Mouse (Mus musculus) left cerebral cortex, postnatal 25 days (tissue): ENCODE data around the gene Creg2. TPM values are rescaled to one million over a fixed set of nuclear protein-coding genes. Genes with fewer than 3 reads are reported as not detected.
"Not testable (repeated sequence)": the region's sequence is repeated elsewhere in the genome, so short reads cannot be mapped to it uniquely, and the experiment has no call there.

Source experiments
- DNase-seq, 2 experiments: peaks; one replicate each; pipeline ENCODE4 v3.0.0; 2022; ENCODE audit warnings: low spot score in 2 of 2, mixed read lengths in 1 of 2
- intact Hi-C: fragments of 180-260 bp; cut with DNase I; formaldehyde crosslinking; loops from one replicate; pipeline ENCODE4 v1.15.1; 2025
- total RNA-seq, 2 experiments: library from RNA; stranded (reverse); gene quantifications; 2 replicates each; pipeline ENCODE4 v1.2.3; 2021

The Creg2 gene
- total RNA-seq, 2 experiments from 2014 or later, result 75.2 to 82.4 TPM

DNA sequence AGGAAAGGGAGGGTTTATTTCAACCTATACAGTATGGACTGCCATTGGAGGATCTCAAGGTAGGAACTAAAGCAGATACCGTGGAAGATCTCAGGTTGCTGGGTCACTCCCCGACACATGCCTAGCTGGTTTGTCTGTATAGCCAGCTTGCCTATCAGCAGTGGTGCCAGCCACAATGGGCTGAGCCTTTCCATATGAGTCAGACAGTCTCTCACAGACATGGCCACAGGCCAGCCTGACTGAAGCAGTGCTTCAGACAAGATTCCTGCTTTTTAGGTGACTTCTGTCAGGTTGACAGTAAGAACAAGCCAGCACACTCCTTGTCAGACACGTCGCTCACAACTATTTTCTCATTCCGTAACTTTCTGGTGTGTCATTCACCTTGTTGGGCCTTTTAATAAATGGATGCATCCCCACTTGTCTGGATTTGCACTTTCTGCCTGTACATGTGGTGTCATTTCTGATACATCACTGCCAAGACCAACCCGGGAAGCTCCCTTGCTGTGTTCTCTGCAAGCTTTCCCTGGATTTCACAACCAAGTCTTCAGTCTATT is 5.8 kb upstream of the Creg2 start:
- intact Hi-C loops, result no loop called here
- DNase-seq, result peak in 1 of 2 experiments; percentile 32

DNA sequence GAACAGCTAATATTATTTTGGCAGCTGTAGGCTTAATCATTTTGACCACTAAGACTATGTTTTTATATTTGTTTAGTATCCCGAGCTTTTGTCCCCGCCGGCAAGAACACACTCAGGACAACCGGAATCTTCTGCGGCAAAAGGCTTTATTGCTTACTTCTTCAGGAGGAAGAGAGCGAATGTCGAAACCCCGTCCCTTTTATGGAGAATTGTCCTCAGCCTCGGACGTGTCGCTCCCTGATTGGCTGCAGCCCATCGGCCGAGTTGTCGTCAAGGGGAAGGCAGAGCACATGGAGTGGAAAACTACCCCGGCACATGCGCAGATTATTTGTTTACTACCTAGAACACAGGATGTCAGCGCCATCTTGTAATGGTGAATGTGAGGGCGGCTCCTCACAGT is 3.6 kb upstream of the Creg2 start:
- intact Hi-C loops, result loop anchor here (5.0 kb wide), 1 partner anchor 98 kb away; no protein-coding TSS in a partner anchor
- DNase-seq, result not testable (repeated sequence)

DNA sequence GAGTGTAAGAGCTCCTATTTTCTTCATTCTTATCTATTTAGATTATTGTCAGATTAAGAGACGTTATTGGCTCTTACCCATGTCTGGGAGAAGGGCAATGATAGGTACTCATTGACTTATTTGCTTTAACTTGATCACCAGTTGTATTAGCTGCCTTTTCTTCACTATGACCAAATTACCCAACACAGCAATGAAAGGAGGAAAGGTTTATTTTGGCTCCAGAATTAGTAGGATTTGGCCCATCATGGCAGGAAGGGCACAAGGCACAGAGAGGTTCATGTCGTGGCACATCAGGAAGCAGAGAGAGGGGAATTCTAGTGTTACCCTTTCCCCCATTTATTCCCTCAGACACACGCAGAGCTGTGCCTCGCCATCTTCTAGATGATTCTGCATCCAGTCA is 1.8 kb upstream of the Creg2 start:
- intact Hi-C loops, result loop anchor here (5.0 kb wide), 1 partner anchor 96 kb away; no protein-coding TSS in a partner anchor
- no peak for DNase-seq

DNA sequence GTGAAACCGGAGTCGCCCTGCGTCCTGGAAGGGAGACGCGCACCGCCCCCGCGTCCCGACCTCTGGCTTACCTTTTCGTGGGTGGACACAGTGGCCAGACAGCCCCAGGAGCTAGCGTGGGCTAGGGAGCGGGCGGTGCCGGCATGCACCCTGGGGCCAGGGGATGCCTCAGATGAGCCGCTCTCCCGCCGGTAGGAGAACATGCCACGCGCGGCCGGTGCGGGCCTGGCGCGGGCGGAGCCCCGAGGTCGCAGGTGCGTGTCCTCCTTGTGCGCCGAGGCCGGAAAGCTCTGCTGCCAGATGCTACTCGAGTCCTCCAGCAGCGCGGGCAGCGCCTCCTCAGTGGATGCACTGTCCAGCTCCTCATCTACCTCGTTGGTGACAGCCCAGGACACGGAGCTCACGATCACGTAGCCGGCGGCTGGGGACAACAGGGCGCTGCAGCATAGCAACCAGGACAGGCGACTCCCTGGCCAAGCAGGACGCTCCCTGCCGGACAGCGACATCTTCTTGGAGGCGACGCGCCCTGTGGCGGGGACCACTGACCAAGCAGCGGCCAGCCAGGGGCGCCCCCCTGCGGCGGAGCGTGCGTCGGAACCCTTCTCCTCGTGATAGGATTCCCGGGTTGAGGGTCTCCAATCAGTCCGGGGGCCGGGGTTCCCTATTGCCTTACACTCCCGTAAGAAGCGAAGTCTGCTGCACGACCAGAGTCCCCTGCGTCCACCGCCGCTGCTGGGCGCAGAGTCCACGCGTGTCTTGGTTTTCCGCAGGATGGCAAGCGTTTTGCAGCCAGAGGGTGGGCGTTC is 636 bp downstream of the Creg2 start:
- intact Hi-C loops, result loop anchor here (1.0 to 5.0 kb wide), 3 partner anchors 35 to 93 kb away; partner anchors contain the start of gene Rnf149
- DNase-seq, result peak; percentile 81 to 84

DNA sequence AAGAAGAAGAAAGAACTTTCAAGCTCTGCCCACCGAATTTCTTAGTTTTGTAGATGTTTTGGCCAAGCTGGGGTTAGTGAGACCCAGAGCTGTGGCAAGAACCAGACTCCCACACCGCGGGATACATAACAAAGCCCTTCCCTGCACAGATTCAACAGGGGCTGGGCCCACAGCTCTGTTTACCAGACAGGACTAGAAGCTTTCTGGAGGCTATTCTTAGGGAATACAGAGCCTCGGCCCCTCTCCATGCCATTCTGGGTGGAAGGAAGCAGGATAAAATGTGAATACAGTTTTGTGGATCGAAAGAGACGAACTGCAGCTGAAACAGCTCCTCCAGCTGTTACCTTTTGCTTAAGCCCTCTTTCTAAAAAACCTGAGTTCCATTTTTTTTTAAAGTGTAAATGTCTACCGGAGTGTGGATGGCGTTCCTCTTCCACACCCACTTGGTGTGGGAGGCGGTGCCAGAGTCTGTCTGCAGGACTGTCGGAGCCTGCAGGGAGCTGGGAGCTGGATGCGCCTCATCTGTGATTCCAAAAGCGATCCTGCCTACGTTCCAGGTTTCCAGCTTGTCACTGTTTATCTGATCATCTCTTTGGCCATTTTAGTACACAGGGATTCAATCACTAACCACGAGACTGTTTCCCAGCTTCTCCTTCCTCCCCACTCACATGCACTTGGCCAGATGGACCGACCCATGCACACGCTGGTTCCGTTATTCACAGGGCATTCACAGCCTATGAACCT is 1.4 kb downstream of the Creg2 start:
- DNase-seq, result peak; percentile 74 to 92
- intact Hi-C loops, result loop anchor here (1.0 to 5.0 kb wide), 3 partner anchors 35 to 93 kb away; partner anchors contain the start of gene Rnf149

DNA sequence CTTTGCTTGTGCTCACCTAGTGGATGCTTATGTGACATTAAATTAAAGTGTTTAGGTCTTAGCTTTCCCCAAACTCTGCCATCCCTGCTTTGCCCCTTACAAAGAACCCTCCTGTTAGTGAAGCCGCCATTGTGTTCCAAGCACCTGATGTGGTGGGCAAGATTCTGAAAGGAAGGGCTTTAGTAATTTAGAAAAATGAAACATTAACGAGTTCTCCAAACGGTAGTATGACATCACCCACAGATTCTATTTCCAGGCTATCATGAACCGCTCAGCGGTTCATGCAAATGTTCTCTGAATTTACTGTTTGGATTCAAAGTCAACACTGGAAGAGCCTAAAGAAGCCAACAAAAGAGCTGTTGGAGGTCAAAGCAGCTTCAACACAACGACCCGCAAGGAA is 2.7 kb downstream of the Creg2 start:
- peak in 1 of 2 experiments; percentile 26 for DNase-seq
- intact Hi-C loops, result no loop called here

DNA sequence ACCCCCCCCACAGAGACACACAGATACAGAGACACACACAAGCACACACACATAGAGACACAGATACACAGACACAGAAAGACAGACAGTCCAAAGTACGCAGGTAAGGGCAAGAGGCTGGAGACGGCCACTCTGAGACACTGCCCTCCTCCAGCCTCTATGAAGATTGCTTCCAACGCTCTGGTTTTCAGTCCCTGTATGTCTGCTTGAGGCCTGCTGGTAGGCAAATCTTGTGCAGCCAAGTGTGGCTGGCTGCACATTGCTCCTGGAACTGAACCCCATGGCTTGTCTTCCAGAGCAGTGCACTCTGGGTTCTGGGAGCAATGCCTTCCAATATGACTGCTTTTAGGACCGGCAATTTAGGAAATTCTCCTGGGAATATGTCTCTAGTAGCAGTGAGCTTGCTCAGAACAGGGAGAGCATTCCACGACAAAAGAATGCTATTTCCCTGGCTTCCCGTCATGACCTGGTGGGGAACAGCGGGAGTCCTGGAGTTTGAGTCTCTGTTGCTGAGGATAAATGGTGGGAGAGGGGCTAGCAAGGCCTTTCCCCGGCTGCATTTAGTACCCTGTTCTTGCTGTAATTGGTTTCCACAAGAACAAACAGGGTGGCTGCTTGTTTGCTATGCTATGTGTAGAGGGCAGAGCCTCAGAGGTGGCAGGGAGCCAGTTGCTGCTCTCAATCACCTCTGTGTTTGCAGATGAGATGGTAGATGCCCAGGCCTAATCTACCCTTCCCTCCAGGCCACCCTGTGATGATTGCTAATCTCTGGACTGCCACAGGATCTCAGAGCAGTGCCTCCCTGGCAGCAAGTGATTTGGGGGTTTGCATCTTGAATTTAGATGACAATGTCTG is 5.1 kb downstream of the Creg2 start:
- no peak for DNase-seq
- intact Hi-C loops, result no loop called here

DNA sequence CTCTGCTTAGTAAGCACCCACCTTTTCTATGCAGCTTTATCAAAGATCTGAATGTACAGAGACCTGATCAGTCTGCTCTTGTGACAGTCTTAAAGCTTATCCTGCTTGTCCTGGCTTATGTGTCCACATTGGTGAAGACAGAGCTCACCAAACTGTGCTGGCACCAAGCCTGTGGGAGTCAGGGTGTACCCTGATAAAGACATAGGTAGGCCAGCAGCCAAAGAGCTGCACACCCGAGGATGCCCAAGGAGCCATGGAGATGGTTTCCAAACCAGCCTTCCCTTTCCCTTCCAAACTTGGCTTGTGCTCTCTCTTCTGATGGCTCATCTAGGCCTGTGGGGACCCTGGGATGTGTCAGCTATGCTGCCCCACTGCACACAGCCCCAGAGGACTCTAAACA is 6.9 kb downstream of the Creg2 start:
- intact Hi-C loops, result no loop called here
- DNase-seq, result no peak

DNA sequence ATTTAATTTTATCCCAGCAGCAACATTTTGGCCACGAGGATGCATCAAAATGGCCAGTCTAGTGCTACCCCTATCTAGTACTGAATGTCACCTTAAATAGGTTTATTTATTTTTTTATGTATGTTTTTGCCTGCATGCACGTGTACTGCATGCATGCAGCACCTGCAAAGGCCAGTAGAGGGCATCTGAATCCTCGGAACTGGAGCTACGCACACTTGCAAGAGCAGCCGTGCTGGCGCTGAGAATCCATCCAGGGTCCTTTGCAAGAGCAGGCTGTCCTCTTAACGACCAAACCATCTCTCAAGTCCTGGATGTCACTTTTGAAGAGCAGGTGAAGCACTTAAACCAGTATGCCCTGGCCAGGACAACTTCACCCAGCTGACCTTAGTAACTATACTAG is 9.6 kb downstream of the Creg2 start:
- DNase-seq, result no peak
- intact Hi-C loops, result no loop called here

DNA sequence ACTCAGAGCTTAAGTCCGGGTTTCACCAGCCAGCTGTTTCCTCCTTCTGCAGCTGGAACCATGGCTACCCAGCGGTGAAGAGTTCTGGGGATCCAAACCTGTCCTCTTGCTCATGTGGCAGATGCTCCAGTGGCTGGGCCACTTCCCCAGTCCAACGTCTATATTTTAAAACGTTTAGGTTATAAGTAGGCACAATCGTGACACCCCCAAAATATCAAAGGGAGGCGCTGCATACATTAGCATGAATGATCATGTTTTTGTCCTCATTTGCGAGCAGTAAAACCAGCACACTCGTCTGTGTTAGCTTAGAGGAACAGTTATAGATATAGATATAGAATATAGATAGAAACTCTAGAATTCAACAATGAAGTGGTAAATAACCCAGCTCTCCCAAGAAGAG is 14.1 kb downstream of the Creg2 start:
- peak in 1 of 2 experiments; percentile 82 for DNase-seq
- intact Hi-C loops, result no loop called here

DNA sequence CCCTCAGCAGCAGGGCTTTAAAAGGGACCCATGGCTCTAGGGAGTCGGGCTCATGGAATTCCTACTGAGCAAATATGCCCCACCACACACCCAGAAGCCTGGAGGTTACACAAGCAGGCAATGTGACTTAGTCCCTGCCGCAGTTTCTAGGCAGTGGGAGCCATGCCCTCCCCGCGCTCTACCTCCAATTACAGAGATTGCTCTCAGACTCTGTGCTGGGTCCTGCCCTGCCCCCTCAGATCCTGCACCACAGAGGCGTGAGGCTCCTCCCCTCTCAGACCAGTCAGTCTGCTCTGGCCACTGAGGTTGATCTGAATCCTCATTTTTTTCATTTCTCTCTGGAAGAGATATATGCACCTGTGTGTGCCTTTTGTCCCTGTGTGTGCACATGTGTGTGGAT is 14.6 kb downstream of the Creg2 start:
- intact Hi-C loops, result no loop called here
- peak in 1 of 2 experiments; percentile 32 for DNase-seq

DNA sequence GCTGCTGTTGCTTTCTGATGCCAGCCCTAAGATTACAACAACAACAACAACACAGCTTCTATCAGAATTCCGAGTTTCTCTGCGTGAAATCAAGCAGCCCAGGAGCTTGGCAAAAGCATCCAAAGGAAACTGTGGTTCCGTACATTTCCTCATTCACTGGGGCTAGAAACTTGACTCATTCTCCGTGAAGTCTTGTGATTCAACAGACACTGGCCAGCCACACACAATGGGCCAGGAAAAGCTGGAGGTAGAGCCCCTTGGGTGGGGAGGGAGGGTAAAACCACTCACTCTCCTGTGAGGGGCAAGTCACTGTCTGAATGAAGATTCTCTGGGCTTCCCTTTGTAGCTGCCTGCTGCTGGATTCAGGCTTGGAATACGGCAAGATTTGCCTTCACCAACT is 15.1 kb downstream of the Creg2 start:
- no peak for DNase-seq
- intact Hi-C loops, result no loop called here

DNA sequence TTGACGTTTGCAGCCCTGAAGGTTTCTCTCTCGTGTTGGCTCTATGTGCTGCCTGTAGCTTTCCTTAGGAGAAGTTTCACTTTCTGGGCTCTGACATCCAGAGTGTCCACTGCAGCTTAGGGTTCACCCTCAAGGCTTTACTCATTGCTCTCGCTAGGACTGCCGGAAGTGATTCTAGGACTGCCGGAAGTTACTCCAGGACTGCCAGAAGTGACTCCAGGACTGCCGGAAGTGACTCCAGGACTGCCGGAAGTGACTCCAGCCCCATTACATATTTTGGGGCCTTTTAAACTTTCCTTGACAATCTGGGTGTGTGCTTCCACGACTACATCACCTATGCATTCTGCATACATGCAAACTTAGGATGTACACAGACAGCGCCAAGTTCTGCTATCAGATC is 22.7 kb downstream of the Creg2 start:
- no peak for DNase-seq
- intact Hi-C loops, result no loop called here

DNA sequence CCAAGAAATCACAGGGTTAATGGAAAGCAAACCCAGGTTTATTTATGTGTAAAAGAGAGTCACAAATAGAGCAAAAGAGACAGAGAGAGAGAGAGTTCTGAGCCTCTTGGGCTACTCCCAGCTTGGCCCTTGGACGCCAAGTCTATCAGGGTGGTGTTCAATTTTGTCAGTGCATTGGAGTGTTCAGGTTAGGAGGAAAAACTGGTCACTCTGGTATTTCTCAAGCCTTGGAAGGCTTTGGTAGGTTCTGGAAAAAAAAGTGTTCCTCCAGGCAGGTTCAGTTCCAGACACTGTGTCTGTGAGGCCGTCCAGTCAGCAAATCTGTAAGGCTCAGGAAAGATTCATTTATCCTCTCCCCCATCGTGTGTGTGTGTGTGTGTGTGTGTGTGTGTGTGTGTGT is 25.8 kb downstream of the Creg2 start:
- intact Hi-C loops, result no loop called here
- no peak for DNase-seq

DNA sequence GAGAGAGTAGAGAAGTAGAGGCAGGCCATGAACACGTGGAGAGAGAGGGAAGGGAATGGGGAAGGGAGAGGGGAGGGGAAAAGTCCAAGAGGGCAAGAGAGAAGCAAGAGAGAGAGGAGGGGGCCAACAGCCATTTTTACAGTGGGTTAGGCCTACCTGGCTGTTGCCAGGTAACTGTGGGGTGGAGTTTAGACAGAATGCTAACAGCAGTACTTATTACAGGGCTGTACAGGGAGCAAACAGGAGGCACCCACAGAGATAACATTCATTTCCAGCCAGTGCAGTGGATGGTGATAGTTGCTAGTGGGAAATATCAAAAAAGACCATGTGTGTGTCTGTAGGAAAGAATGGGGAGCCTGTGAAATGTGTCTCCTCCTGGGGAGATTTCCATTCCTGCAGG is 27.5 kb downstream of the Creg2 start:
- no peak for DNase-seq
- intact Hi-C loops, result no loop called here

DNA sequence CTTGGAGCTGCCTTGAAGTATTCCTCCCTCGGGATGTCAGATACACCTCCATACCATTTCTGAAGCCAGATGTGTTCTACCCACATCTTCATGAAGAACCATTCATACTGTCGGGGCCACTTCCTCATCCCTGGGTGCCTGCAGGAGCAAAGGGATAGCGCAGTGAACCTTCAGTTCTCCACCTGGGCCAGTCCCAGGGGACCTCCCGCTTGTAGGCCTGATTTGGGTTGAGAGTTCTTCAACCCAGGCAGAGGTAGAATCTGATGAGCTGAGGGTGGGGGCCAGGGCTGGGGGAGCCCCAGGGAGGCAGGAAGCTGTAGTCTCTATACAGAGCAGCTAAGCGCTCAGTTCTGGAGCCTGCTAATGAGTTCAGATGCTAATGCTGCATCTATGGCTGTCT is 28.2 kb downstream of the Creg2 start:
- no peak for DNase-seq
- intact Hi-C loops, result no loop called here

DNA sequence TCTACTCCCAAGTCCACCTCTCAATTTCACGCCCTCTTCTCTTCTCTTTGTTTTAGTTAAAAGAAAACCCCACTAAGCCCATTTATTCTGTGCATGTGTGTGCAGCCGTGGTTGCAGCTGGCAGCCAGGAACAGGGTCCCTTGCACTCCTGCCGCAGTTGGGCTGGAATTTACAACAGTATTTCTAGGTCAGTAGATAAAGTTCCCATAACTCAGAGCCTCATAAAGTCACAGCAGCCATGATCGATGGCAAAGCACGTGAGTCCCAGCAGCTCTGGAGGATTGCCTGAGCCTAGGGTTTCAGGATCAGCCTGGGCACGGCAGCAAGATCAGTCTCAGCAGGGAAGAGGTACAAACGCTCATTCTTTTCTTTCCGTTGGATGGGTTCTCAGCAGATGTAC is 32.8 kb downstream of the Creg2 start:
- intact Hi-C loops, result no loop called here
- DNase-seq, result no peak

DNA sequence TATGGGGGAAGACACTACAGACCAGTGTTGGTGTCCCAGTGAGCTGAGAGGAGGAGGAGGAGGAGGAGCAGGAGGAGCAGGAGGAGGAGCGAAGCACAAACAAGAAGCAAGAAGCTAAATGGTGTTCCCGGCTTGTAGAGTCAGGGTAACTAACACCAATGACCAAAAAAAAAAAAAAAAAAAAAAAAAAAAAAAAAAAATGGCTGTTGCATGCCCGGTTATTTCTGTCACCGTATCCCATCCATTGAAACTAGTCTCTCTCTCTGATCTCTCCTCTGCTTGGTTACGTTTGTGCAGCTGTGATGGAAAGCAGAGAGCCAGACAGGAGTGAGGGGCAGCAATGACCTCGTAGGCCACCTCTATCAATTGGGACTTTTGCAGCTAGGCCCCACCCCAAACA is 35.7 kb downstream of the Creg2 start:
- intact Hi-C loops, result loop anchor here (1.0 kb wide), 1 partner anchor 35 kb away; no protein-coding TSS in a partner anchor
- no peak for DNase-seq

DNA sequence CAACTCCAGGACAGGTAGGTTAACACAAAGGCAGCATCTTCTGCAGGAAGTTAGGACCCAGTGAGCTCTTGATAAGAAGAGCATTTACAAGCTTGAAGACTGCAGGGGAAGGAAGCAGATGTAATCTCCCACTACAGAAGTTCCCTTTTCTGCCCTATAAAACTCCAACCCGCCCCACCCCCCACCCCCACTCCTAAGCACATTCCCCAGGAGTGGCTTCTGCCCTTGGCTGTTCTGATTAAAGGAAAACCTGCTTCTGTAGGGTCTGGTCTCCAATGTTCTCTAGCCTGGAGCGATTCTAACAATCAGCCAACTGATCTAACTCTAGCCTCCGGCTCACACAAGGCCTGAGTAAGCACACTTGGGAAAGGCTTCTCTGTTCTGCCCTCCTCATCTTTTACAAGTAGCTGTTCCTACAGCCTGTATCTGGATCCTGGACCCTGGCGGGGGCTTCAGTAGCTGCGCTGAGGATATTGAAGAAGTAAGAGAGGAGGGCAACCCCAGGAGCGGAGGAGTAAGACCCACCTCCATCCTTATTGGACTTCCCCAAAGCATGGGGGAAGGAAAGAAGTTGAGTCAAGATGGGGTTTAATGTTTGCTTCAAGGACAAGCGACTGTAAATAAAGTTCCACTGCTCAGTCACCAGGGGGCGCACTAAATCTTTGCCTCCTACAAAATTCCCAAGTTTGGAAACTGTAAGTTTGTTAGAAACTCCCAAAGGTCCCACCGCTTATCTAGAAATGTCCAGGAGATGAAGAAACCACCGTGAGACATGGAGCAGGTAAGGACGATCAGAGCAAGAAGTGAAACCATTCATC is 36.6 kb downstream of the Creg2 start:
- DNase-seq, result peak in 1 of 2 experiments; percentile 30
- intact Hi-C loops, result loop anchor here (1.0 kb wide), 1 partner anchor 36 kb away; no protein-coding TSS in a partner anchor
